Mouse (Mus musculus): ENCODE data around the gene Fbxl2.

Gene Fbxl2

DNA sequence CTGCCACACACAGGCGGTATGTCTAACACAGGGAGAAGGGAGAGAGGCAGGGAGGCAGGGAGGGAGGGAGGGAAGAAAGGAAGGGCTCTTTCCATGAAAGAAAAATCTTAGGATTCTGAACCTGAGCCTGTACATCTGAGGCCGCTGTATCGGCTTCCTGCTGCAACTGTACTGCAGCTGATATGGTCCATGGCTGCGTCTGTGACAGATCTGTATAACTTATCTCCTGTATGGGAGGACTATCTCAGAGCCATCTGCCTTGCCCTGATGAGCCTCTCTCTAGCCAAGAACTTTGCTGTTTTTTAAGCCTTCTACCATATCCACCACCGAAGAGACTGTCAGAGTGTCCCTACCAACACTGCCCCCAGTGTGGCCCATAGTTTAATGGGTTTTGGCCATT lies 130.2 kb downstream of the Fbxl2 start:
- DNase-seq (ENCODE audit: low spot score) = no peak

All from testis, postnatal 14 days (tissue).